ENCODE assay signal across 17 mouse cellular contexts in the genomic region with DNA sequence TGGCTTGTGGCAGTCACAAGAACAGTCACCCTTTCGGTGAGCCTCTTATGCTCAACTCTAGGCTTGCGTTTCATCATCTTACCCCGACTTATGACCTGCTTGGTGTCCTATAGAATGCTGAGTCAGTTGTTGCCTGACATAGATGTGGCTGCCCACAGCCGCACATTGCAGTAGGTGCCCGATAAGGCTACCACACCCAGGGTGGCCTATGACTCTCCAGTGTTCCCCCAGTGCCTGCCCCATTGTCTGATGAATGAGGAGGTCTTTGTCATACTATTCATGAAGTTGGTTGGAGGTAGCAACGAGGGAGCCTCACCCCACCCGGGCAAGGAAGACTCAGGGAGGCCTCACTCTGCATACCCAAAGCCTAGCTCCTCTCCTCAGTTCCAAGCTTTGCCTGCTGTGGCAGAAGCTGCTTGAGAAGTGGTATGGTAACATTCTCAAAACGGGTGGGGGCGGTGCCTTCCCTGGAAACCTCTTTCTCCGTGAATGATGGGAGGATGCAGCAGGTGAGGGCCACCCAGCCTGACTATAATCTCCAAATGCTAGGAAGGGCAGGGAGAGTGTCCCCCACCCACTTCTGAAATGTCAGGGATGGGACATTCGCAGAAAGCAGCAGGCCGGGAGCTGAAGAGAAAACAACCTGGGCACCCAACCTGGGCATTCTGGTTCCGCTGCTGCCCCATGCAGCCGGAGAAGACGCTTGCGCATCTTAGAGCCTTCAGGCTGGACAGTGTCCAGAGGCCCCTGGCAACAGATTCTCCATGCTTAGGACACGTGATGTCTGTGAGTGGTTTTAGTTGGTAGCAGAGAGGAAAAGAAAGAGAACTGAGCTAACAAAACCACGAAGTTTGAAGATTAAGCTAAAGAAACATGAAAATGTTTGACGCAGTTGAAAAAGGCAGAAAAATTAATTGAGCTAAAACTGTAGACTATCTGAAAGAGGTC. TPM values are rescaled to one million over a fixed set of nuclear protein-coding genes. Genes with fewer than 3 reads are reported as not detected.
DNase-seq lines count a peak whose midpoint lies in the region; ATAC-seq and TF ChIP-seq lines count a peak whose summit lies in the region.
"Had no signal": no experiment of that assay in that cellular context is flagged by ENCODE, and none has a peak within 500 bp of the region (broad histone marks: within the 10 kb centered on the region; RNA-seq: fewer than 3 reads in every experiment).

No protein-coding gene starts in this region.

- H3K4me2 ChIP-seq in hindbrain, postnatal 0 days (ENCODE audit: low read depth, low read length): no peak overlapping the region
- H3K4me2 ChIP-seq in hindbrain, embryonic 16.5 days (ENCODE audit: low read length): no peak overlapping the region
- H3K4me2 ChIP-seq in intestine, embryonic 15.5 days (replicated peaks): no peak overlapping the region
- H3K4me2 ChIP-seq in forebrain, embryonic 15.5 days (replicated peaks): no peak overlapping the region
- H3K4me2 ChIP-seq: heart, embryonic 13.5 days; hindbrain, embryonic 13.5 days; midbrain, embryonic 15.5 days; neural tube, embryonic 13.5 days had no signal

- H3K9me3 ChIP-seq in hindbrain, postnatal 0 days (ENCODE audit: low read length): no peaks in the 10 kb centered on the region
- H3K9me3 ChIP-seq in hindbrain, embryonic 16.5 days (ENCODE audit: control insufficient read depth, low read length): no peaks in the 10 kb centered on the region
- no peaks in the 10 kb centered on the region for H3K9me3 ChIP-seq in intestine, embryonic 15.5 days
- H3K9me3 ChIP-seq in forebrain, embryonic 15.5 days: no peaks in the 10 kb centered on the region
- H3K9me3 ChIP-seq: heart, embryonic 13.5 days; hindbrain, embryonic 13.5 days; midbrain, embryonic 15.5 days; neural tube, embryonic 13.5 days had no signal

- peak; percentile 67 for DNase-seq in hindbrain, postnatal 0 days (ENCODE audit: low spot score)
- peak; percentile 73 for DNase-seq in R1 (ENCODE audit: low read depth, low spot score)
- DNase-seq in kidney, adult 9 months: no peak
- no peak for DNase-seq in embryo, embryonic 11 days
- DNase-seq: cerebellum, adult 8-10 months; kidney, postnatal 10 days; lung, postnatal 10 days; right cerebral cortex, adult 18-20 months had no signal

- H3K4me1 ChIP-seq in hindbrain, postnatal 0 days (ENCODE audit: insufficient read depth, low read length): peaks cover 23% of the 10 kb centered on the region; the same call in 1 of the 2 replicates
- H3K4me1 ChIP-seq in hindbrain, embryonic 16.5 days (ENCODE audit: control insufficient read depth, insufficient read depth, low read depth, low read length): peaks cover 22% of the 10 kb centered on the region
- H3K4me1 ChIP-seq in intestine, embryonic 15.5 days (replicated peaks): peaks cover 18% of the 10 kb centered on the region
- H3K4me1 ChIP-seq in forebrain, embryonic 15.5 days: peaks cover 42% of the 10 kb centered on the region

- no peak for ATAC-seq in hindbrain, postnatal 0 days
- ATAC-seq in hindbrain, embryonic 16.5 days: no peak
- peak; percentile 54; the same call in 1 of the 2 replicates for ATAC-seq in intestine, embryonic 15.5 days
- ATAC-seq in megakaryocyte progenitor cell, adult 5-6 weeks (replicated peaks; ENCODE audit: poor library complexity): peak; percentile 86
- no peak for ATAC-seq in forebrain, embryonic 15.5 days (replicated peaks)
- ATAC-seq: CD4-positive, CD25-positive, alpha-beta regulatory T cell, adult 4 months; midbrain, embryonic 15.5 days had no signal

- H3K36me3 ChIP-seq in hindbrain, postnatal 0 days (ENCODE audit: insufficient read depth, low read length): no peaks in the 10 kb centered on the region
- H3K36me3 ChIP-seq in hindbrain, embryonic 16.5 days (ENCODE audit: control insufficient read depth, insufficient read depth, low read length): no peaks in the 10 kb centered on the region
- no peaks in the 10 kb centered on the region for H3K36me3 ChIP-seq in intestine, embryonic 15.5 days
- H3K36me3 ChIP-seq in forebrain, embryonic 15.5 days: no peaks in the 10 kb centered on the region
- H3K36me3 ChIP-seq: heart, embryonic 13.5 days; hindbrain, embryonic 13.5 days; midbrain, embryonic 15.5 days; neural tube, embryonic 13.5 days had no signal

- no peak overlapping the region for H3K27ac ChIP-seq in hindbrain, postnatal 0 days
- no peak overlapping the region for H3K27ac ChIP-seq in hindbrain, embryonic 16.5 days (ENCODE audit: low read depth, low read length)
- H3K27ac ChIP-seq in intestine, embryonic 15.5 days: no peak overlapping the region
- H3K27ac ChIP-seq in forebrain, embryonic 15.5 days (replicated peaks): no peak overlapping the region
- H3K27ac ChIP-seq: heart, embryonic 13.5 days; midbrain, embryonic 15.5 days had no signal

- no peaks in the 10 kb centered on the region for H3K27me3 ChIP-seq in hindbrain, postnatal 0 days (ENCODE audit: insufficient read depth, low read length)
- no peaks in the 10 kb centered on the region for H3K27me3 ChIP-seq in hindbrain, embryonic 16.5 days (replicated peaks; ENCODE audit: control insufficient read depth, insufficient read depth, low read length)
- H3K27me3 ChIP-seq in intestine, embryonic 15.5 days (replicated peaks): no peaks in the 10 kb centered on the region
- peaks cover 38% of the 10 kb centered on the region for H3K27me3 ChIP-seq in forebrain, embryonic 15.5 days
- H3K27me3 ChIP-seq: heart, embryonic 13.5 days; neural tube, embryonic 13.5 days had no signal

- no peak for TF ChIP-seq CTCF in hindbrain, postnatal 0 days (IDR thresholded peaks at IDR 0.05; ENCODE audit: low read depth)

- WGBS in hindbrain, postnatal 0 days: 68% methylated on average over 19 of the region's 19 CpGs
- 71% methylated on average over 19 of the region's 19 CpGs for WGBS in hindbrain, embryonic 16.5 days
- WGBS in intestine, embryonic 15.5 days: 84% methylated on average over 19 of the region's 19 CpGs
- 79% methylated on average over 19 of the region's 19 CpGs for WGBS in forebrain, embryonic 15.5 days

- H3K9ac ChIP-seq in hindbrain, postnatal 0 days (replicated peaks; ENCODE audit: low read length): no peak overlapping the region
- H3K9ac ChIP-seq in hindbrain, embryonic 16.5 days (ENCODE audit: low read depth, low read length): no peak overlapping the region
- no peak overlapping the region for H3K9ac ChIP-seq in intestine, embryonic 15.5 days
- H3K9ac ChIP-seq in forebrain, embryonic 15.5 days (replicated peaks): no peak overlapping the region
- H3K9ac ChIP-seq: heart, embryonic 13.5 days; hindbrain, embryonic 13.5 days; midbrain, embryonic 15.5 days; neural tube, embryonic 13.5 days had no signal

- no peak overlapping the region for H3K4me3 ChIP-seq in hindbrain, postnatal 0 days (ENCODE audit: low read length)
- no peak overlapping the region for H3K4me3 ChIP-seq in hindbrain, embryonic 16.5 days (ENCODE audit: low read length)
- H3K4me3 ChIP-seq in intestine, embryonic 15.5 days (replicated peaks): no peak overlapping the region
- H3K4me3 ChIP-seq in forebrain, embryonic 15.5 days: no peak overlapping the region
- H3K4me3 ChIP-seq: heart, embryonic 13.5 days; hindbrain, embryonic 13.5 days; midbrain, embryonic 15.5 days; neural tube, embryonic 13.5 days had no signal

RNA-seq across cellular contexts. Expression of a gene that starts 4.8 kb away (rescaled TPM):
- total RNA-seq in hindbrain, postnatal 0 days (2014; rRNA removed): 69.6 and 94.8 TPM in 2 replicates
- polyA plus RNA-seq in hindbrain, postnatal 0 days (2015; fragmentation: Nextera tagmentation; extraction: Ambion mirVana): 7.3 and 10.3 TPM in 2 replicates
- polyA plus RNA-seq in hindbrain, embryonic 16.5 days (2015; fragmentation: Nextera tagmentation; extraction: Ambion mirVana): 4.9 and 6.7 TPM in 2 replicates
- polyA plus RNA-seq in intestine, embryonic 15.5 days (2015; fragmentation: Nextera tagmentation; extraction: Ambion mirVana): 3.5 and 3.8 TPM in 2 replicates
- total RNA-seq in megakaryocyte progenitor cell, adult 5-6 weeks (2015): 5.5 TPM in 2 replicates
- total RNA-seq in megakaryocyte progenitor cell, adult 5-6 weeks (2017): 1.5 and 3.2 TPM in 2 replicates
- 1.8 and 2.2 TPM in 2 replicates for polyA plus RNA-seq in forebrain, embryonic 15.5 days (2015; fragmentation: Nextera tagmentation; extraction: Ambion mirVana)

Comparison
In these comparisons a context has a peak if more than half of its experiments do, and no peak if none do; other contexts are left out.
1. ATAC-seq: peak in intestine, embryonic 15.5 days (single experiment) and megakaryocyte progenitor cell, adult 5-6 weeks (single experiment); none in hindbrain, postnatal 0 days (single experiment), hindbrain, embryonic 16.5 days (single experiment) and forebrain, embryonic 15.5 days (single experiment).
2. DNase-seq: peak in hindbrain, postnatal 0 days (single experiment) and R1 (single experiment); none in kidney, adult 9 months (single experiment) and embryo, embryonic 11 days (single experiment).